Mouse (Mus musculus): ENCODE measurements around the gene Mef2c. TPM values are rescaled to one million over a fixed set of nuclear protein-coding genes. Genes with fewer than 3 reads are reported as not detected.

The Mef2c gene
- polyA plus RNA-seq, 1 experiment from 2014 or later, result 126 TPM

- 43% methylated on average over 9 of the region's 9 CpGs for WGBS (ENCODE audit: insufficient replicate concordance)
- ATAC-seq (replicated peaks; ENCODE audit: insufficient number of reproducible peaks, low FRiP score, low TSS enrichment), result no peak
- H3K9ac ChIP-seq (ENCODE audit: low read depth, low read length), result 0 out of 2 replicates have a peak overlapping the region, but pooled peaks have one; percentile 31
- H3K4me2 ChIP-seq, result peak overlapping the region; percentile 58
- peak overlapping the region; percentile 16; the same call in 1 of the 2 replicates for H3K4me3 ChIP-seq (ENCODE audit: low read depth, low read length)
- no peaks in the 10 kb centered on the region for H3K27me3 ChIP-seq (ENCODE audit: control insufficient read depth, insufficient read depth, low read length)
- H3K4me1 ChIP-seq (ENCODE audit: control insufficient read depth, insufficient read depth, low read length), result peaks cover 9% of the 10 kb centered on the region
- H3K36me3 ChIP-seq (ENCODE audit: control insufficient read depth, insufficient read depth, low read length), result no peaks in the 10 kb centered on the region
- H3K9me3 ChIP-seq (replicated peaks; ENCODE audit: control insufficient read depth, low read length), result no peaks in the 10 kb centered on the region
- no peak overlapping the region for H3K27ac ChIP-seq (ENCODE audit: low read depth, low read length)
These were observed 24.1 kb downstream of the Mef2c start for GRCm38 (mm10) chr13:83527921-83528320.

DNA sequence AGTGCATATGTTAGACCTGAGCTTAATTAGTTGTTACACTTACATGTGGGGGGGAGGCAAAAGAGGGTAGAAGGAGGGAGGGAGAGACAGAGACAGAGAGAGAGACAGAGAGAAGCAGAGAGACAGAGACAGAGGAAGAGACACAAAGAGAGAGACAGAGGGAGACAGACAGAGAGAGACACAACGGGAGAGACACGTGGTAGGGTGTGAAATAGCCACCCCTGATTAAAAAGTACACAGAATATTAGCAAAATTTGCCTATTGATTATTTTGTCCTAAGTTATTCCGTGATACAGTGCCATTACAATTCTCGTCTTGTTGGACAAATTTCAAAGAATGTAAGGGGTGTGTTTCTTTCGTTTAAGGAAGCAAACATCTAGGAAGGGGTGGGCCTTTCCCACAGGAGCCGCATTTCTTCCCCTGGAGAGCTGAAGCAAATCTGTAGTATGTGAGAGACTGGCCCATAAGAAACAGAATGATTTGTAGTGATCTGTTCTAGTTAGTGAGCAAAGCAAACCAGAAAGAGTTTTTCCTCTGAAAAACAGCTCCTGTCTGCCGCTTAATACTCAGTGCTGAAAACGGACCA lies 26.0 kb downstream of the Mef2c start:
- no peaks in the 10 kb centered on the region for H3K9me3 ChIP-seq (replicated peaks; ENCODE audit: control insufficient read depth, low read length)
- H3K4me1 ChIP-seq (ENCODE audit: control insufficient read depth, insufficient read depth, low read length), result peaks cover 9% of the 10 kb centered on the region
- H3K4me3 ChIP-seq (ENCODE audit: low read depth, low read length), result 0 out of 2 replicates have a peak overlapping the region, but pooled peaks have one; percentile 8
- H3K27me3 ChIP-seq (ENCODE audit: control insufficient read depth, insufficient read depth, low read length), result no peaks in the 10 kb centered on the region
- no peak for ATAC-seq (replicated peaks; ENCODE audit: insufficient number of reproducible peaks, low FRiP score, low TSS enrichment)
- H3K27ac ChIP-seq (ENCODE audit: low read depth, low read length), result no peak overlapping the region
- 56% methylated on average over 8 of the region's 8 CpGs for WGBS (ENCODE audit: insufficient replicate concordance)
- peak overlapping the region; percentile 31; the same call in 1 of the 2 replicates for H3K4me2 ChIP-seq
- H3K36me3 ChIP-seq (ENCODE audit: control insufficient read depth, insufficient read depth, low read length), result no peaks in the 10 kb centered on the region
- no peak overlapping the region for H3K9ac ChIP-seq (ENCODE audit: low read depth, low read length)

DNA sequence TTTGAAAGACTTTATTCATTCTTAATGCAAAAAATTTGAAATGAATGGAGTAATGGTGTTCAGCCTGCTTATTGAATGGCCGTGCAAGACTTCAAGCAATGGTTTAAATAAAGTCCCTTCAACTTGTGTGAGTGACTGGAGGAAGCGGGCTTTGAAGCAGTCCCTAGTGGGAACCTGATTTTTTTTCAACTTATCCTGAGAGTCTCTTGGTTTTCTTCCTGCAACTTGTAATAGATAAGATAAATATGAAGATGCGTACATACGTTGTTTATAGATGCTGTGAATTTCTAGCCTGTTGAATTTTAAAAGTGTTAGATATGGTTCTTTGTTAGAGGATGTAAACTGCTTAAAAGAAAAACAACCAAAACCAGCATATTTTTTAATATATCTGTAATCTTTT lies 27.1 kb downstream of the Mef2c start:
- Histone ChIP-seq H3K9ac (ENCODE audit: low read depth, low read length) (no peak overlapping the region), H3K36me3 (ENCODE audit: control insufficient read depth, insufficient read depth, low read length) (no peaks in the 10 kb centered on the region), H3K4me1 (ENCODE audit: control insufficient read depth, insufficient read depth, low read length) (peaks cover 9% of the 10 kb centered on the region), H3K4me3 (ENCODE audit: low read depth, low read length) (no peak overlapping the region), H3K27me3 (ENCODE audit: control insufficient read depth, insufficient read depth, low read length) (no peaks in the 10 kb centered on the region), H3K27ac (ENCODE audit: low read depth, low read length) (no peak overlapping the region), H3K9me3 (replicated peaks; ENCODE audit: control insufficient read depth, low read length) (no peaks in the 10 kb centered on the region), H3K4me2 (no peak overlapping the region)
- 42% methylated on average over 4 of the region's 4 CpGs for WGBS (ENCODE audit: insufficient replicate concordance)
- no peak for ATAC-seq (replicated peaks; ENCODE audit: insufficient number of reproducible peaks, low FRiP score, low TSS enrichment)

GRCm38 (mm10) chr13:83531968-83532591 lies 28.2 kb downstream of the Mef2c start:
- Histone ChIP-seq H3K4me3 (ENCODE audit: low read depth, low read length) (no peak overlapping the region), H3K9ac (ENCODE audit: low read depth, low read length) (no peak overlapping the region), H3K27me3 (ENCODE audit: control insufficient read depth, insufficient read depth, low read length) (no peaks in the 10 kb centered on the region), H3K9me3 (replicated peaks; ENCODE audit: control insufficient read depth, low read length) (no peaks in the 10 kb centered on the region), H3K27ac (ENCODE audit: low read depth, low read length) (peak overlapping the region; percentile 68), H3K4me2 (peak overlapping the region; percentile 43), H3K36me3 (ENCODE audit: control insufficient read depth, insufficient read depth, low read length) (no peaks in the 10 kb centered on the region), H3K4me1 (ENCODE audit: control insufficient read depth, insufficient read depth, low read length) (peaks cover 9% of the 10 kb centered on the region)
- WGBS (ENCODE audit: insufficient replicate concordance), result 31% methylated on average over 8 of the region's 8 CpGs
- ATAC-seq (replicated peaks; ENCODE audit: insufficient number of reproducible peaks, low FRiP score, low TSS enrichment), result peak; percentile 73

- no peak overlapping the region for H3K27ac ChIP-seq (ENCODE audit: low read depth, low read length)
- H3K4me3 ChIP-seq (ENCODE audit: low read depth, low read length), result no peak overlapping the region
- ATAC-seq (replicated peaks; ENCODE audit: insufficient number of reproducible peaks, low FRiP score, low TSS enrichment), result no peak
- H3K9me3 ChIP-seq (replicated peaks; ENCODE audit: control insufficient read depth, low read length), result no peaks in the 10 kb centered on the region
- no peaks in the 10 kb centered on the region for H3K36me3 ChIP-seq (ENCODE audit: control insufficient read depth, insufficient read depth, low read length)
- no peak overlapping the region for H3K4me2 ChIP-seq
- H3K27me3 ChIP-seq (ENCODE audit: control insufficient read depth, insufficient read depth, low read length), result no peaks in the 10 kb centered on the region
- no peak overlapping the region for H3K9ac ChIP-seq (ENCODE audit: low read depth, low read length)
- H3K4me1 ChIP-seq (ENCODE audit: control insufficient read depth, insufficient read depth, low read length), result peaks cover 4% of the 10 kb centered on the region; the same call in 1 of the 2 replicates
- WGBS (ENCODE audit: insufficient replicate concordance), result 85% methylated on average over 3 of the region's 3 CpGs
These were observed 32.5 kb downstream of the Mef2c start for GRCm38 (mm10) chr13:83536361-83536760.

DNA sequence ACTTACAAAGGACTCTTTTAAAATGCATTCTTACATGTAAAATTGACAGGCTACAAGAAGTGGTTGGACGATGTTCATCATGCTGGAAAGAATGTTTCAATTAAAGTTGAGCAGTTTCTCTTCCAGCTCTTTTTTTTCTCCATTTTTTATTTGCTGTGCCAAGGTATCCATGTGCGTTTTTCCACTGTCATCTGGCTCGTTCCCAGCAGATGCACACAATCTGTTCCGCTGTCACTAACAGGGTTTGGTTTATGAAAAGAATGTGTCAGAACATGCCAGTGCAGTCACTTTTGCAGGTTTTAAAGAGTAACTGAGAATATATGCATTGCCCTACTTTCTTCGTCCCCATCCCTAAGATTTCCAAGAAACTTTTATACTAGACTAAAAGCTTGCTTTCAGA lies 33.3 kb downstream of the Mef2c start:
- no peak for ATAC-seq (replicated peaks; ENCODE audit: insufficient number of reproducible peaks, low FRiP score, low TSS enrichment)
- Histone ChIP-seq H3K9me3 (replicated peaks; ENCODE audit: control insufficient read depth, low read length) (no peaks in the 10 kb centered on the region), H3K9ac (ENCODE audit: low read depth, low read length) (no peak overlapping the region), H3K27me3 (ENCODE audit: control insufficient read depth, insufficient read depth, low read length) (no peaks in the 10 kb centered on the region), H3K27ac (ENCODE audit: low read depth, low read length) (no peak overlapping the region), H3K4me3 (ENCODE audit: low read depth, low read length) (no peak overlapping the region), H3K4me1 (ENCODE audit: control insufficient read depth, insufficient read depth, low read length) (peaks cover 2% of the 10 kb centered on the region; the same call in 1 of the 2 replicates), H3K4me2 (no peak overlapping the region), H3K36me3 (ENCODE audit: control insufficient read depth, insufficient read depth, low read length) (no peaks in the 10 kb centered on the region)
- 63% methylated on average over 5 of the region's 5 CpGs for WGBS (ENCODE audit: insufficient replicate concordance)

DNA sequence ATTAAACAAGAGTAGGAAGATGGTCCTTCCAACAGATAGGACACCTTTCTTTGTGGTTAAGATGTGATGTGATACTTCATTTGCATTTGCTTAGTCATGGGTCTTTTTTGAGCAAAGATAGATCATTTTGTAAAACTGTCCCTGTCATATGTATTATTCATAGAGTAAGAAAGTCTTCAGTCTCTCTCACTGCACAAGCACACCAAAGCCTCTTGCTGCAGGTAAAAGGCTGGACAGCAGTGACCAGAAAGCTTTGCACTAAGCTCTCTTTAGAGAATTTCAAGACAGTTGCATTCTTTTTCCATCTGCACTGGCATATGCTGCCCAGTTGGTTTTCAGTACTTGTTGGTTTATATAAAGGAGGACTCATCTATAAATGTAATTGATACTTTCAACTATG lies 36.1 kb downstream of the Mef2c start:
- Histone ChIP-seq H3K9me3 (replicated peaks; ENCODE audit: control insufficient read depth, low read length) (no peaks in the 10 kb centered on the region), H3K27ac (ENCODE audit: low read depth, low read length) (no peak overlapping the region), H3K9ac (ENCODE audit: low read depth, low read length) (no peak overlapping the region), H3K27me3 (ENCODE audit: control insufficient read depth, insufficient read depth, low read length) (no peaks in the 10 kb centered on the region), H3K4me1 (ENCODE audit: control insufficient read depth, insufficient read depth, low read length) (peaks cover 7% of the 10 kb centered on the region), H3K36me3 (ENCODE audit: control insufficient read depth, insufficient read depth, low read length) (no peaks in the 10 kb centered on the region), H3K4me3 (ENCODE audit: low read depth, low read length) (no peak overlapping the region), H3K4me2 (no peak overlapping the region)
- no peak for ATAC-seq (replicated peaks; ENCODE audit: insufficient number of reproducible peaks, low FRiP score, low TSS enrichment)

- no peaks in the 10 kb centered on the region for H3K36me3 ChIP-seq (ENCODE audit: control insufficient read depth, insufficient read depth, low read length)
- peaks cover 7% of the 10 kb centered on the region for H3K4me1 ChIP-seq (ENCODE audit: control insufficient read depth, insufficient read depth, low read length)
- no peak overlapping the region for H3K4me3 ChIP-seq (ENCODE audit: low read depth, low read length)
- WGBS (ENCODE audit: insufficient replicate concordance), result 57% methylated on average over 5 of the region's 5 CpGs
- no peaks in the 10 kb centered on the region for H3K9me3 ChIP-seq (replicated peaks; ENCODE audit: control insufficient read depth, low read length)
- no peak for ATAC-seq (replicated peaks; ENCODE audit: insufficient number of reproducible peaks, low FRiP score, low TSS enrichment)
- no peak overlapping the region for H3K9ac ChIP-seq (ENCODE audit: low read depth, low read length)
- no peak overlapping the region for H3K27ac ChIP-seq (ENCODE audit: low read depth, low read length)
- H3K4me2 ChIP-seq, result no peak overlapping the region
- no peaks in the 10 kb centered on the region for H3K27me3 ChIP-seq (ENCODE audit: control insufficient read depth, insufficient read depth, low read length)
These were observed 38.8 kb downstream of the Mef2c start for GRCm38 (mm10) chr13:83542666-83543065.

DNA sequence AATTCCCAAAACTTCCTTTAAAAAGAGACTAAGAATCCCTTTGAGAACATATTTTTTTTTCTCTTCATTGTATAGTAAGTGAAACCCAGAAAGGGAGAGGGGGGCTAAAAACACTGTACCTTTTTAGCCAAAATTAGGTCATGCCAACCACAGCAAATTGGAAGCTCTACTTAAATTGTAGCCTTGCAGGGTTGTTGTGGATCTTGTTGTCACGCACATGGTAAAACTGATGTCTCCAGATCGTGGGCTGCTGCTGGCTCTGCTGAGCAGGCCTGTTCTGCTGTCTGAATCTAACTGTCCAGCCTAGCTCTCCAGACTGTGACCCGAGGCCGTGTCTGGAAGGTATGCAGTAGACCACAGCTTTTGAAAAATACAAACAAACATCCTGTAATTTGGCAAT lies 40.9 kb downstream of the Mef2c start:
- Histone ChIP-seq H3K9me3 (replicated peaks; ENCODE audit: control insufficient read depth, low read length) (no peaks in the 10 kb centered on the region), H3K9ac (ENCODE audit: low read depth, low read length) (no peak overlapping the region), H3K36me3 (ENCODE audit: control insufficient read depth, insufficient read depth, low read length) (no peaks in the 10 kb centered on the region), H3K4me1 (ENCODE audit: control insufficient read depth, insufficient read depth, low read length) (peaks cover 7% of the 10 kb centered on the region), H3K27me3 (ENCODE audit: control insufficient read depth, insufficient read depth, low read length) (no peaks in the 10 kb centered on the region), H3K27ac (ENCODE audit: low read depth, low read length) (no peak overlapping the region), H3K4me3 (ENCODE audit: low read depth, low read length) (no peak overlapping the region), H3K4me2 (no peak overlapping the region)
- no peak for ATAC-seq (replicated peaks; ENCODE audit: insufficient number of reproducible peaks, low FRiP score, low TSS enrichment)
- 51% methylated on average over 4 of the region's 4 CpGs for WGBS (ENCODE audit: insufficient replicate concordance)
